Mouse (Mus musculus) liver, postnatal 0 days (tissue): ENCODE measurements at regions not wholly inside any gene's neighbourhood (a gene's known extent, or its start where the extent isn't known, plus 50 kb on each side); places are given as distances from the start of the nearest gene placed in this dataset.
"Not testable (repeated sequence)": the region's sequence is repeated elsewhere in the genome, so short reads cannot be mapped to it uniquely, and the experiment has no call there.

Source experiments
- CTCF ChIP-seq: sonication (generic); IDR thresholded peaks from 2 replicates; pipeline ENCODE4 v1.5.1; 2016; ENCODE audit warnings: antibody characterized with exemption, low read depth
- EP300 ChIP-seq: IDR thresholded peaks from 2 replicates; pipeline ENCODE4 v1.6.1; 2016; ENCODE audit warnings: antibody characterized with exemption, low read depth, mild to moderate bottlenecking

DNA sequence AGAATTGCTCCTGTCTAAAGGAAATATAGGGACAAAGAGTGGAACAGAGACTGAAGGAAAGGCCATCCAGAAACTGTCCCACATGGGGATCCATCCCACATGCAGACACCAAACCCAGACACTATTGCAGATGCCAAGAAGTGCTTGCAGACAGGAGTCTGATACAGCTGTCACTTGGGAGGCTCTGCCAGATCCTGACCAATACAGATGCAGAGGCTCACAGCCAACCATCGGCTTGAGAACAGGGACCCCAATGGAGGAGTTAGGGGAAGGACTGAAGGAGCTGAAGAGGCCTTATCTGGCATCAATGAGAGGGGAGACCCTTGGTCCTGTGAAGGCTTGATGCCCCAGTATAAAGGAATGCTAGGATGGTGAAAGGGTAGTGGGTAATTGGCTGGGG, 274.0 kb upstream of the Col8a1 start:
- TF ChIP-seq EP300, CTCF: not testable (repeated sequence)
